In the genomic region with DNA sequence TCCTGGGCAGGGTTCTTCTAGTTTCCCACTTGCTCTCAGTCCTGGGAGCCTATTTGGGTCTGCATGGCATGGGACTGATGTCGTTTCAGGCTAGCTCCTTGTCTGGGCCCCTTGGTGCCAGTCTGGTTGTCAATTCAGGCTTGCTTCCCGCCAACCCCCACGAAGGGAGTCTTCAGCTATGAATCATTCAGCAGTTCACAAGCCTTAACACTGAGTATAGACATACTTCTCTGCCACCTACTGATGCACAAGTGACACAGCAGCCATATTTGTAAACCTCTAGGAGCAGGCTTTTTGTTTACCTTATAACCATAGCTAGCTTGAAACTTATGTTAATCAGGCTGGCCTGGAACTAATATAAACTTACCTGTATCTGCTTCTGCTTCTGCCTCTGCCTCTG, we compare ENCODE assay signal across 1 mouse cellular context.
TF ChIP-seq lines count a peak whose summit lies in the region.

No protein-coding gene starts in this region.

TF ChIP-seq in CH12.LX, 34 proteins besides CTCF, POLR2A, EP300 and RAD21 (continued from another document):
- TF ChIP-seq ELF1 (IDR thresholded peaks at IDR 0.05; ENCODE audit: low read depth, low read length) = no peak
- no peak for TF ChIP-seq CHD2 (IDR thresholded peaks at IDR 0.05; ENCODE audit: low read length)
- no peak for TF ChIP-seq MEF2A (IDR thresholded peaks at IDR 0.05; ENCODE audit: borderline replicate concordance, low read depth, low read length)
- TF ChIP-seq USF2 (conservative IDR thresholded peaks at IDR 0.05; ENCODE audit: low read depth, low read length) = no peak
